Mouse (Mus musculus) cerebellum, adult 11 months (tissue): ENCODE measurements around the gene Ugt1a10.
"Not testable (repeated sequence)": the region's sequence is repeated elsewhere in the genome, so short reads cannot be mapped to it uniquely, and the experiment has no call there.

Experiments
- DNase-seq: peaks from one replicate; pipeline ENCODE4 v3.0.0; 2022

The Ugt1a10 gene

GRCm38 (mm10) chr1:88098546-88098945 is 43.4 kb downstream of the Ugt1a10 start:
- not testable (repeated sequence) for DNase-seq

DNA sequence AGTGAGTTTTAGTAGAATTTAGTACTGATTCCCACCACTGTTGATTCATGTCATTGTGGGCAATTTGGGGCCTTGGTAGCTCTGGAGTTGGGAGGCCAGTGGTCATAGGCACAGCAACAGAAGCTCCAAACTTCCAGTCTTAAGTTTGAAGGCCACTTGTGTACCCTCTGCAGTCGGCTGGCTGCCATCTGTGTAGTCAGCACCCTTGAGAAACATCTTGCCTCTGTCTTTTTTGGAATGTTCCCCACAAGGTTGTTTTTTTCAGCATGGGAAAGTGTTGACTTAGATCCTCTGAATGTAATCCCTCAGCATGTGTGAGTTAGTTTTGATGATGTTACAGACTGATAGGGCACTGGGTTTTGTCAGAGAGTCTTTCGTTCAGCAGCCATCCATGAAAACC is 44.5 kb downstream of the Ugt1a10 start:
- not testable (repeated sequence) for DNase-seq

- not testable (repeated sequence) for DNase-seq
Observed at GRCm38 (mm10) chr1:88103019-88103418, 47.8 kb downstream of the Ugt1a10 start, which contains the start of gene Ugt1a6b. TSS of gene Ugt1a6b (plus strand) at chr1:88103252.

DNA sequence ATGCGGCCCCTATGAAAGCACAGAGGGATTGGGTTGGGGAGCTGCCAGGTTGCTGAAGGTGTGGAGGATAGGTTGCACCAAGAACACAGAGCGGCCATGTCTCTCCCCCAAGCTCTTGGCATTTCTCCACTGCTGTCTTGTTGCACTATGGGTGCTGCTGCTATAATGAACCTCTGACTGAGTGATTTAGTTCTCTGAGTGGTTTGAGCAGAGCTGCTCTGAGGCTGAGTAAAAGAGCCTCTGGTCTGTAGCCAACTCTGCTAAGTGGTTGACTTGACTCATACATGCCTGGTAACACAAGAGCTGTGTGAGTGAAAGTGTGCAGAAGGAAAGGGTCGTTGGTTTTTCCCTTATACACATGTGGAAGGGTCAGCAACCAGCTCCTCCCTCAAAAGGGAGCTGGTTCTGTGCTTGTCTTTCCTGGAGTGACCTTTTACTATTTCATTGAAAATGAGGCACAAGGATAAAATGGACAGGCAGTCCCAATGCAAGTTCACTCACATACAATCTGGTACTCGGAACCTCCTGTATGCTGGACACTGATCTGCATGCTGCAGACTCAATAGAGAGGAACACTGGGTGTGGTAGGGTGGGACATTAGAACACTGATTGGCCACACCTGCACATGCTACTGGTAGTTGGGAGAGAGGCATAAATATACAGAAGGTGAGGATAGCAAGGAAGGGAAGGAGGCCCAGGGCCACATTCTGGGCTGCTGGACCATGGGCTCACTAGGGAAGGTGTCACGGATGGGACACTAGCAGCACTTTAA is 48.7 kb downstream of the Ugt1a10 start:
- DNase-seq = not testable (repeated sequence)

- DNase-seq = no peak
Observed at GRCm38 (mm10) chr1:88104667-88105430, 49.7 kb downstream of the Ugt1a10 start.

- DNase-seq = no peak
Observed at GRCm38 (mm10) chr1:88105656-88106055, 50.5 kb downstream of the Ugt1a10 start.

DNA sequence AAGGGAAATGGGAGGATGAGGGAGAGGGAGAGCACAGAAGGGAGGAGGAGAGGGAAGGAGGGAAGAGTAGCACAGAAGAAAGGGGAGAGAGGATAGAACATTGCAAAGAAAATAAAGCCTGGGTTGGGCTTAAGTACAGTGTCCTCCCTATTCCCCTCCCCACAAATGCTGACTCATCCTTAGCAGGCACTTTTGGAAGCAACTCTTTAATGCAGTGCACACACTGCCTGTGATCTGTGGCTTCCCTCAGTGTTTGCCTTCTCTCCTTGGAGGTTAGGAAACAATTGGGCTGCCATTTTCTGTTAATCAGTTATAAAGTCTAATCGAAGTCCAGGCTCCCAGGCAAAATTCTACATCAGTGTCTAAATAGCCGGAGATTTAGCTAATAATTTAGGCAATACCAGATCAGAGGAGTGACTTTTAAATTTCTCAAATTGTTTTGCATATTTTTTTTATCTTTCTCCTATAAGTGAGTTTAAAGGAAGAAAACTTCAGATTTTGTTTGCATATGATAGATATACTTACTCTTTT is 53.9 kb downstream of the Ugt1a10 start:
- not testable (repeated sequence) for DNase-seq

DNA sequence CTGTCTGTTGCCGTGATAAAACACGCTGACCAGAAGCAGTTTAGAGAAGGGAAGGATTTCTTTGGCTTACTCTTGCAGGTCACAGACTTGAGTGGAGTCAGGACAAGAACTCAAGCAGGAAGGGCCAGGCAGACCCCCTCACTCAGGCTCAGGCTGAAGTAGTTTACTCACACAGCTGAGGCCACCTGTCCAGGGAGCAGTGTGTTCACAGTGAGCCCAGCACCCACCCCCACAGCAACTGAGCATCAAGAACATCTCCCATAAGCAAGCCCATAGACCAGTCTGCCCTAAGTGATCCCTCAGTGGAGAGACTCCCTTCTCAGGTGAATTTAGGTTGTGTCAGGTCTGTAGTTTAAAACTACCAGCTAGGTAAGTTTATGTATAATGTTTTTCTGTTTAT is 54.4 kb downstream of the Ugt1a10 start:
- not testable (repeated sequence) for DNase-seq

DNA sequence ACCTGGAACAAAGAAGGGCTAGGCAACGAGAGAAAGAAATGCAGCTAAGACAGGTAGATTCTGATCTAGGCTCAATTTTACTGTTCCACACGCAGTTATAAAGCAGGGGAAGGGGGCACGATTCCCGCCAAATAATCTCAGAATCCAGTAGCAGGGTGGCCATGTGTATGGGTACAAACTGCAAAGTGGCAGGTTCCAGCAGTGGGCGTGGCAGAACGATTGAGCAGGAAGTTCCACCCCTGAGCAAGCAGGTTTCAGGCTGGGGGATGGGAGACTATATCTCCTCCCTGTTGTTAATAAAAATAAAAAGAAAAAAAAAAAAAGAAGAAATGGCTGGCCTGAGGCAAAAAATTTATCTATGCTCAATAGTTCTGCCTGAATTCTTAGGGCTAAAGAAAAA is 57.6 kb downstream of the Ugt1a10 start:
- not testable (repeated sequence) for DNase-seq

DNA sequence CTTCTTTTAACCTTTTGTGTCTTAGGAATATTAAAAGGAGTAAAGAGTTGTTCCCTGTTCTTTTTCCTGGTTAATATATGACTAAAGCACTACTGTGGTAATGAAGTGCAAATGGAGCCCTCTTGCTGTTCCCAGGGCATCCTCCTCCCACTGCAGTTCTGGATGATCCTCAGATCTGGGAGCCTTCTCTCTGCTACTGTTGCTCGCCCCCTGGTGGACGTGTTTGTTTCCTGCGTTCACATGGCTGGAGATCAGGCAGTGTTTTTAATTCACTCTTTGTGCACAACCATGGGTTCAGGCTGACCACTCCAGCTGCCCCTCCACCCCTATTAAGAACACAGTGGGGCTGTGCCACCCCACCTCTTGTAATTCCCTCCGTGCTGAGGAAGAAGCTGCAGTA is 65.4 kb downstream of the Ugt1a10 start:
- not testable (repeated sequence) for DNase-seq

GRCm38 (mm10) chr1:88121521-88121920 is 66.3 kb downstream of the Ugt1a10 start:
- DNase-seq = not testable (repeated sequence)

GRCm38 (mm10) chr1:88125827-88126360 is 70.7 kb downstream of the Ugt1a10 start:
- not testable (repeated sequence) for DNase-seq

- DNase-seq = not testable (repeated sequence)
Observed at GRCm38 (mm10) chr1:88129091-88129490, 73.9 kb downstream of the Ugt1a10 start.

DNA sequence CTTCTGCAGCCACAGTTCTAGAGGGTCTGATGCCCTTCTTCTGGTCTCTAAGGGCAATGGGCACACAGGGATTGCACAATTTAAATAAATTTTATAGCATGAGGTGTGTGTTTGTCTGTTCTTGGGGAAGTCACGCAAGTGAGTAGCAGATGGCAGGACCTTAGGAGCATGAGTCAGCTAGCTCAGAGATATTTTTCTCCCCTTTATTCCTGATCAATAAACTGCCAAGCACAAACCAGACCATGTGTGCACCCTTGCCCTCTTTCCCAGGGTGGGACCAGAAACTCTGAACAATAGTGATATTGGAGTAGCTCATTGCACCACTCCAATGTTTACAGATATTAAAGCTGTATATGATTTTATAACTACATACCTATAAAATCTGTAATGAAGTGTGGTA is 75.0 kb downstream of the Ugt1a10 start:
- not testable (repeated sequence) for DNase-seq

DNA sequence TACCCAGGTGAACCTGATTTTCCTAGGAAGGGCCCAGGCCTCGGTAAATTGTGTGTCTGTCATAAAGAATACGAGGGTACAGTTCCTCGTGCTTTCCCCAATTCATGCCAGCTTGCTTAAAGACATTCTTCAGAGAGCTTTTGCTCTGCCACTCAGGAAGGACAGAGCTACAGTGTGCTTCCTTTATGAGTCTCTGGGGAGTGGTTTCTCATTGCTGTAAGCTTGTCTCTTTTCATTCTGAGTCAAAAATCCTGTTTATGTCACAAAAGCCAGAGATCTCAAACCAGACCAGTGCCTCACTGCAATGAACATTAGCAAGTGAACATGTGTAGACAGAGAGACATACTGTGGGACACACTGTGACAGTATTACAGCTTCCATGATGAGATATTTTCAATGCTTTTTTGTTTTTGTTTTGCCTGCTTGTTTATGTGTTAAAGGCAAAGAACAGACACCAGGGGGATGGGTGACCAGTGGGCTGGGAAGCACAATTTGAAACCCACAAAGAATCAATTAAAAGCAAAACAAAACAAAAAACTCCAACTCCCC is 78.8 kb downstream of the Ugt1a10 start:
- no peak for DNase-seq

DNA sequence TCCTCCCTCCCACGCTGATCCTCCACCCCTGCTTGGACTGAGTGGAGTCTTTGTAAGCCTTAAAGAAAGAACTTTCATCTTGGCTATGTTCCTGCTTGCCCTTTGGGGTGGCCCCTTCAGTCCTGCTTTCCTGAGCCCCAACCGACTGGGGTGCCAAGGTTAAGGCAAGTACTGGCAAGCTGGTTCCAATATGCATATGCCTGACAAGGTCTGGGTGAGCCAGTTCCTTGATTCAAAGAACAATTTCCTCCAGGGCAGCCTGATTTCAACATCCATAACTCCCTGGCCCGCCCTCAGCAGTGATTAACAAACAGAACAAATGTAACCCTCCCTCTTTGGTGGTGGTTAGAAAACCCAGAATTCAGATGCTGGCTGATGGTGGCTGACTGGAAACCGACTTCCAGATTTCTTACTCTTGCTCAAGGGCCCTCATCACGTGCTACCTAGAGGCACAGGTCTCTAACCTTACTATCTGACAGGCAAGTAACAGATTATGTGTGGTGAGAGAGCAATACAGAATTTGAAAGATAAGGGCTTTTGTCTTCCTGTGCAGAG is 79.3 kb downstream of the Ugt1a10 start, which contains the start of gene Ugt1a6a:
Gene Ugt1a6a, plus strand, starts transcription at position 353 of the 555 bp plus-strand sequence.
- not testable (repeated sequence) for DNase-seq

DNA sequence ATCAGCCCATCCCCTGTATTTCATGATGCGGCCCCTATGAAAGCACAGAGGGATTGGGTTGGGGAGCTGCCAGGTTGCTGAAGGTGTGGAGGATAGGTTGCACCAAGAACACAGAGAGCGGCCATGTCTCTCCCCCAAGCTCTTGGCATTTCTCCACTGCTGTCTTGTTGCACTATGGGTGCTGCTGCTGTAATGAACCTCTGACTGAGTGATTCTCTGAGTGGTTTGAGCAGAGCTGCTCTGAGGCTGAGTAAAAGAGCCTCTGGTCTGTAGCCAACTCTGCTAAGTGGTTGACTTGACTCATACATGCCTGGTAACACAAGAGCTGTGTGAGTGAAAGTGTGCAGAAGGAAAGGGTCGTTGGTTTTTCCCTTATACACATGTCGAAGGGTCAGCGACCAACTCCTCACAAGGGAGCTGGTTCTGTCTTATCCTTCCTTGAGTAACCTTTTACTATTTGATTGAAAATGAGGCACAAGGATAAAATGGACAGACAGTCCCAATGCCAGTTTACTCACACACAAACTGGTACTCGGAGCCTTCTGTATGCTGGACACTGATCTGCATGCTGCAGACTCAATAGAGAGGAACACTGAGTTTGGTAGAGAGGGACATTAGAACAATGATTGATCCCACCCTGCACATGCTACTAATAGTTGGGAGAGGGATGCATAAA is 80.2 kb downstream of the Ugt1a10 start:
- DNase-seq = not testable (repeated sequence)

- DNase-seq = no peak
Observed at GRCm38 (mm10) chr1:88136646-88137045, 81.5 kb downstream of the Ugt1a10 start.

- DNase-seq = no peak
Observed at GRCm38 (mm10) chr1:88137264-88137663, 82.1 kb downstream of the Ugt1a10 start.

DNA sequence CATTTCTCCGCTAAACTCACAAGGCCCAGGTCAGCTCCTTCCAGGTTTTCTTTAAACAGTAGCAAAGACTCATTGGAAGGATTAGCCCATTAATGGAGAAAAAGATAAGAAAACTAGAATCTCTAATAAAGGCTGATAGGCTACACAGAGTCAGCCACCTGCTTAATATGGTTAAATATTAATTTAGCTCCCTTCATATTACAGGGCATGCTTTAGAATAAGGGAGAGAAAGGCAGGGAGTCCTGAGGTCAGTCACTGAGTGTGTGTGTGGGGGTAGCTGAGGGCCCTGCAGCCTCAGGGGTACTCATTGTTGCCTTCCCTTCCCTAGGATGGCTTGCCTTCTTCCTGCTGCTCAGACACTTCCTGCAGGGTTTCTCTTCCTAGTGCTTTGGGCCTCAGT is 83.0 kb downstream of the Ugt1a10 start:
- DNase-seq = no peak

DNA sequence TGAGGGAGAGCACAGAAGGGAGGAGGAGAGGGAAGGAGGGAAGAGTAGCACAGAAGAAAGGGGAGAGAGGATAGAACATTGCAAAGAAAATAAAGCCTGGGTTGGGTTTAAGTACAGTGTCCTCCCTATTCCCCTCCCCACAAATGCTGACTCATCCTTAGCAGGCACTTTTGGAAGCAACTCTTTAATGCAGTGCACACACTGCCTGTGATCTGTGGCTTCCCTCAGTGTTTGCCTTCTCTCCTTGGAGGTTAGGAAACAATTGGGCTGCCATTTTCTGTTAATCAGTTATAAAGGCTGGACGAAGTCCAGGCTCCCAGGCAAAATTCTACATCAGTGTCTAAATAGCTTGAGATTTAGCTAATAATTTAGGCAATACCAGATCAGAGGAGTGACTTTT is 85.3 kb downstream of the Ugt1a10 start:
- DNase-seq = not testable (repeated sequence)
